Mouse (Mus musculus) kidney, postnatal 0 days (tissue): ENCODE results near the gene Ucp2. TPM values are rescaled to one million over a fixed set of nuclear protein-coding genes. Genes with fewer than 3 reads are reported as not detected.

Experiments used
- ATAC-seq: fragments of 200-750 bp; cut with Nextera tagmentation; replicated peaks from 2 replicates; pipeline ENCODE4 v1.8.0; 2017; ENCODE audit warnings: low read depth, moderate number of reproducible peaks, moderate TSS enrichment, moderate library complexity; ENCODE audit not compliant: low FRiP score
- DNase-seq: peaks from one replicate; pipeline ENCODE4 v3.0.0-alpha.2; 2016; ENCODE audit warnings: low spot score
- H3K27ac ChIP-seq: fragments of 300-500 bp; sonication (generic); 2 replicates; pipeline ENCODE4 v1.5.1; 2014; ENCODE audit warnings: mild to moderate bottlenecking
- H3K27me3 ChIP-seq: fragments of 300-500 bp; sonication (generic); 2 replicates; pipeline ENCODE4 v1.6.1; 2014; ENCODE audit warnings: low read length, mixed read lengths; ENCODE audit not compliant: insufficient read depth
- H3K36me3 ChIP-seq: fragments of 300-500 bp; sonication (generic); 2 replicates; pipeline ENCODE4 v1.6.1; 2014; ENCODE audit warnings: low read length, mixed read lengths; ENCODE audit not compliant: insufficient read depth
- H3K4me1 ChIP-seq: fragments of 300-500 bp; sonication (generic); replicated peaks from 2 replicates; pipeline ENCODE4 v1.6.1; 2014; ENCODE audit warnings: antibody characterized with exemption, low read length, mixed read lengths; ENCODE audit not compliant: insufficient read depth
- H3K4me2 ChIP-seq: fragments of 300-500 bp; sonication (generic); 2 replicates; pipeline ENCODE4 v1.6.1; 2014; ENCODE audit warnings: mild to moderate bottlenecking, low read length, moderate library complexity, mixed read lengths
- H3K4me3 ChIP-seq: fragments of 300-500 bp; sonication (generic); replicated peaks from 2 replicates; pipeline ENCODE4 v1.5.1; 2014; ENCODE audit warnings: low read depth, low read length
- H3K9ac ChIP-seq: fragments of 300-500 bp; sonication (generic); 2 replicates; pipeline ENCODE4 v1.6.1; 2014; ENCODE audit warnings: low read depth, low read length
- H3K9me3 ChIP-seq: fragments of 300-500 bp; sonication (generic); replicated peaks from 2 replicates; pipeline ENCODE4 v1.6.1; 2016; ENCODE audit warnings: low read length, inconsistent platforms, mixed read lengths
- CTCF ChIP-seq: IDR thresholded peaks from 2 replicates; pipeline ENCODE4 v1.5.1; 2016; ENCODE audit warnings: antibody characterized with exemption, low read depth, mild to moderate bottlenecking, moderate library complexity
- WGBS: fragments of 180-500 bp; shearing (Covaris S2); extraction: QIAGEN DNeasy Blood & Tissue Kit; methylation state at CpG from one replicate; pipeline ENCODE4 v1.1.7; 2014; 5-methylcytosine and 5-hydroxymethylcytosine counted together
- polyA plus RNA-seq: library from polyadenylated mRNA; unstranded; fragments of >200 nt; fragmentation: Nextera tagmentation; extraction: Ambion mirVana; gene quantifications from 2 replicates; pipeline ENCODE4 v1.2.1, GENCODE M21; 2015

Ucp2 gene
- polyA plus RNA-seq, 1 experiment from 2014 or later = 274 TPM

- 85% methylated on average over 5 of the region's 5 CpGs for WGBS
Observed at GRCm38 (mm10) chr7:100484493-100484892, 8.6 kb upstream of the Ucp2 start.

GRCm38 (mm10) chr7:100487301-100487700 is 5.8 kb upstream of the Ucp2 start:
- no peaks in the 10 kb centered on the region for H3K36me3 ChIP-seq
- 48% methylated on average over 2 of the region's 2 CpGs for WGBS
- no peak overlapping the region for H3K9ac ChIP-seq
- no peak for ATAC-seq
- no peaks in the 10 kb centered on the region; the same call in 1 of the 2 replicates for H3K4me1 ChIP-seq
- H3K4me3 ChIP-seq = no peak overlapping the region
- no peak for TF ChIP-seq CTCF
- no peak overlapping the region for H3K27ac ChIP-seq
- no peaks in the 10 kb centered on the region for H3K9me3 ChIP-seq
- no peak for DNase-seq
- H3K27me3 ChIP-seq = no peaks in the 10 kb centered on the region
- H3K4me2 ChIP-seq = no peak overlapping the region

More at GRCm38 (mm10) chr7:100484493-100484892, 8.6 kb upstream of the Ucp2 start:
- DNase-seq (no peak), ATAC-seq (no peak)
- Histone ChIP-seq H3K9me3 (no peaks in the 10 kb centered on the region), H3K4me3 (no peak overlapping the region), H3K27me3 (no peaks in the 10 kb centered on the region), H3K36me3 (no peaks in the 10 kb centered on the region), H3K4me2 (no peak overlapping the region), H3K9ac (no peak overlapping the region), H3K27ac (no peak overlapping the region), H3K4me1 (no peaks in the 10 kb centered on the region)
- no peak for TF ChIP-seq CTCF

GRCm38 (mm10) chr7:100488474-100489048 is 4.6 kb upstream of the Ucp2 start:
- no peak for ATAC-seq
- peak; percentile 40 for DNase-seq

GRCm38 (mm10) chr7:100492391-100493116 is 583 bp upstream of the Ucp2 start:
- H3K4me2 ChIP-seq = peak overlapping the region; percentile 96
- H3K9ac ChIP-seq = peak overlapping the region; percentile 70
- 4% methylated on average over 34 of the region's 36 CpGs for WGBS
- peak overlapping the region; percentile 55 for H3K4me3 ChIP-seq
- TF ChIP-seq CTCF = no peak
- peaks cover 25% of the 10 kb centered on the region for H3K4me1 ChIP-seq
- peak; percentile 30 for ATAC-seq
- no peaks in the 10 kb centered on the region for H3K9me3 ChIP-seq
- DNase-seq = peak; percentile 24
- H3K27me3 ChIP-seq = no peaks in the 10 kb centered on the region
- peak overlapping the region; percentile 82 for H3K27ac ChIP-seq
- H3K36me3 ChIP-seq = peaks cover 6% of the 10 kb centered on the region; the same call in 1 of the 2 replicates

More at GRCm38 (mm10) chr7:100488474-100489048, 4.6 kb upstream of the Ucp2 start:
- 29% methylated on average over 10 of the region's 10 CpGs for WGBS
- no peaks in the 10 kb centered on the region for H3K27me3 ChIP-seq
- TF ChIP-seq CTCF = no peak
- no peak overlapping the region for H3K9ac ChIP-seq
- no peak overlapping the region for H3K4me2 ChIP-seq
- H3K4me1 ChIP-seq = no peaks in the 10 kb centered on the region; the same call in 1 of the 2 replicates
- no peaks in the 10 kb centered on the region for H3K9me3 ChIP-seq
- 0 out of 2 replicates have a peak overlapping the region, but pooled peaks have one; percentile 25 for H3K27ac ChIP-seq
- H3K4me3 ChIP-seq = no peak overlapping the region
- H3K36me3 ChIP-seq = no peaks in the 10 kb centered on the region

- DNase-seq (peak; percentile 92), ATAC-seq (peak; percentile 53)
- peak overlapping the region; percentile 70 for H3K9ac ChIP-seq
- no peaks in the 10 kb centered on the region for H3K9me3 ChIP-seq
- H3K4me3 ChIP-seq = peak overlapping the region; percentile 55
- H3K27ac ChIP-seq = peak overlapping the region; percentile 82
- H3K4me2 ChIP-seq = peak overlapping the region; percentile 96
- peaks cover 18% of the 10 kb centered on the region; the same call in 1 of the 2 replicates for H3K36me3 ChIP-seq
- no peak for TF ChIP-seq CTCF
- 10% methylated on average over 19 of the region's 19 CpGs for WGBS
- H3K27me3 ChIP-seq = no peaks in the 10 kb centered on the region
- H3K4me1 ChIP-seq = peaks cover 25% of the 10 kb centered on the region
Observed at GRCm38 (mm10) chr7:100493484-100494414, 612 bp downstream of the Ucp2 start.

- H3K27ac ChIP-seq = peak overlapping the region; percentile 82
- WGBS = 71% methylated on average over 7 of the region's 7 CpGs
- peaks cover 25% of the 10 kb centered on the region for H3K4me1 ChIP-seq
- H3K9ac ChIP-seq = peak overlapping the region; percentile 70
- ATAC-seq = no peak
- TF ChIP-seq CTCF = no peak
- peak overlapping the region; percentile 96 for H3K4me2 ChIP-seq
- peak; percentile 34 for DNase-seq
- H3K36me3 ChIP-seq = peaks cover 24% of the 10 kb centered on the region; the same call in 1 of the 2 replicates
- no peaks in the 10 kb centered on the region for H3K9me3 ChIP-seq
- peak overlapping the region; percentile 55 for H3K4me3 ChIP-seq
- H3K27me3 ChIP-seq = no peaks in the 10 kb centered on the region
Observed at GRCm38 (mm10) chr7:100494415-100494831, 1.3 kb downstream of the Ucp2 start.
